25 mouse cellular contexts compared by ENCODE assay signal in genomic region chr5:33481318-33481685, GRCm38 (mm10). TPM values are rescaled to one million over a fixed set of nuclear protein-coding genes. Genes with fewer than 3 reads are reported as not detected.
A peak's percentile ranks its signal among the peaks of the same experiment; 100 is the strongest.
DNase-seq lines count a peak whose midpoint lies in the region; ATAC-seq lines count a peak whose summit lies in the region.
"Had no signal": no experiment of that assay in that cellular context is flagged by ENCODE, and none has a peak within 500 bp of the region (broad histone marks: within the 10 kb centered on the region; RNA-seq: fewer than 3 reads in every experiment).

No protein-coding gene starts in this region.

- 13% methylated on average over 7 of the region's 7 CpGs for WGBS in kidney, embryonic 14.5 days
- 54% methylated on average over 7 of the region's 7 CpGs for WGBS in hindbrain, embryonic 10.5 days
- 45% methylated on average over 7 of the region's 7 CpGs for WGBS in hindbrain, embryonic 16.5 days
- 61% methylated on average over 7 of the region's 7 CpGs for WGBS in midbrain, embryonic 14.5 days

- H3K27ac ChIP-seq in kidney, embryonic 14.5 days (ENCODE audit: low read depth, low read length): no peak overlapping the region
- H3K27ac ChIP-seq in hindbrain, embryonic 10.5 days: peak overlapping the region; percentile 57; the same call in 1 of the 2 replicates
- H3K27ac ChIP-seq in hindbrain, embryonic 16.5 days (ENCODE audit: low read depth, low read length): no peak overlapping the region
- no peak overlapping the region for H3K27ac ChIP-seq in midbrain, embryonic 14.5 days (replicated peaks; ENCODE audit: low read depth, low read length)
- H3K27ac ChIP-seq: heart, embryonic 13.5 days; kidney, postnatal 0 days; layer of hippocampus, adult 2 months; limb, embryonic 13.5 days; liver, embryonic 14.5 days had no signal

- no peaks in the 10 kb centered on the region for H3K36me3 ChIP-seq in kidney, embryonic 14.5 days (ENCODE audit: control insufficient read depth, insufficient read depth, low read length)
- no peaks in the 10 kb centered on the region for H3K36me3 ChIP-seq in hindbrain, embryonic 10.5 days
- no peaks in the 10 kb centered on the region for H3K36me3 ChIP-seq in hindbrain, embryonic 16.5 days (ENCODE audit: control insufficient read depth, insufficient read depth, low read length)
- no peaks in the 10 kb centered on the region for H3K36me3 ChIP-seq in midbrain, embryonic 14.5 days (ENCODE audit: control insufficient read depth, insufficient read depth, low read length)
- H3K36me3 ChIP-seq: heart, embryonic 13.5 days; limb, embryonic 13.5 days had no signal

- H3K9me3 ChIP-seq in kidney, embryonic 14.5 days (ENCODE audit: control insufficient read depth, low read length): no peaks in the 10 kb centered on the region
- H3K9me3 ChIP-seq in hindbrain, embryonic 10.5 days: no peaks in the 10 kb centered on the region
- no peaks in the 10 kb centered on the region for H3K9me3 ChIP-seq in hindbrain, embryonic 16.5 days (ENCODE audit: control insufficient read depth, low read length)
- no peaks in the 10 kb centered on the region for H3K9me3 ChIP-seq in midbrain, embryonic 14.5 days (ENCODE audit: control insufficient read depth, low read length)
- H3K9me3 ChIP-seq: heart, embryonic 13.5 days; limb, embryonic 13.5 days had no signal

- H3K4me2 ChIP-seq in kidney, embryonic 14.5 days (replicated peaks; ENCODE audit: low read depth, low read length): no peak overlapping the region
- H3K4me2 ChIP-seq in hindbrain, embryonic 16.5 days (ENCODE audit: low read length): no peak overlapping the region
- no peak overlapping the region for H3K4me2 ChIP-seq in midbrain, embryonic 14.5 days (ENCODE audit: low read length)
- H3K4me2 ChIP-seq: heart, embryonic 13.5 days; limb, embryonic 13.5 days had no signal

- no peak for DNase-seq in kidney, adult 9 months
- no peak for DNase-seq in hindbrain, embryonic 10.5 days (ENCODE audit: low spot score)
- no peak for DNase-seq in midbrain, embryonic 14.5 days
- DNase-seq in gastrocnemius, adult 8-10 months (ENCODE audit: low spot score in 2 of 2): no peak
- no peak for DNase-seq in urinary bladder, adult 2 months (ENCODE audit: low spot score)
- DNase-seq: adrenal gland, adult 2 months; cerebellum, adult 11-12 months; cerebellum, postnatal 36 days; heart, postnatal 4 days; thymus, adult 18-20 months had no signal

- H3K9ac ChIP-seq in kidney, embryonic 14.5 days (ENCODE audit: low read depth, low read length): no peak overlapping the region
- no peak overlapping the region for H3K9ac ChIP-seq in hindbrain, embryonic 16.5 days (ENCODE audit: low read depth, low read length)
- no peak overlapping the region for H3K9ac ChIP-seq in midbrain, embryonic 14.5 days (replicated peaks; ENCODE audit: low read length)
- H3K9ac ChIP-seq: heart, embryonic 13.5 days; limb, embryonic 13.5 days; liver, embryonic 14.5 days had no signal

- no peak overlapping the region for H3K4me3 ChIP-seq in kidney, embryonic 14.5 days (ENCODE audit: low read length)
- H3K4me3 ChIP-seq in hindbrain, embryonic 10.5 days: no peak overlapping the region
- H3K4me3 ChIP-seq in hindbrain, embryonic 16.5 days (ENCODE audit: low read length): no peak overlapping the region
- no peak overlapping the region for H3K4me3 ChIP-seq in midbrain, embryonic 14.5 days (replicated peaks; ENCODE audit: low read depth, low read length)
- H3K4me3 ChIP-seq: erythroblast, embryonic 14.5 days; heart, embryonic 13.5 days; layer of hippocampus, adult 2 months; limb, embryonic 13.5 days had no signal

- peaks cover 9% of the 10 kb centered on the region; the same call in 1 of the 2 replicates for H3K27me3 ChIP-seq in kidney, embryonic 14.5 days (ENCODE audit: control insufficient read depth, insufficient read depth, low read length)
- H3K27me3 ChIP-seq in hindbrain, embryonic 10.5 days (ENCODE audit: insufficient read depth, poor library complexity, severe bottlenecking): peaks cover 23% of the 10 kb centered on the region
- no peaks in the 10 kb centered on the region; the same call in 1 of the 2 replicates for H3K27me3 ChIP-seq in hindbrain, embryonic 16.5 days (replicated peaks; ENCODE audit: control insufficient read depth, insufficient read depth, low read length)
- 0 out of 2 replicates have a peak, but pooled peaks cover 1% of the 10 kb centered on the region for H3K27me3 ChIP-seq in midbrain, embryonic 14.5 days (ENCODE audit: control insufficient read depth, insufficient read depth, low read length)

- peak; percentile 54; the same call in 1 of the 2 replicates for ATAC-seq in kidney, embryonic 14.5 days (ENCODE audit: low FRiP score, low TSS enrichment)
- peak; percentile 22; the same call in 1 of the 2 replicates for ATAC-seq in hindbrain, embryonic 16.5 days
- ATAC-seq in midbrain, embryonic 14.5 days (ENCODE audit: low FRiP score, low TSS enrichment): 0 out of 2 replicates have a peak, but pooled peaks have one; percentile 31
- no peak for ATAC-seq in cerebellum, adult (ENCODE audit: insufficient number of reproducible peaks, low FRiP score, low TSS enrichment)

- H3K4me1 ChIP-seq in kidney, embryonic 14.5 days (ENCODE audit: control insufficient read depth, insufficient read depth, low read length): 0 out of 2 replicates have a peak, but pooled peaks cover 5% of the 10 kb centered on the region
- H3K4me1 ChIP-seq in hindbrain, embryonic 10.5 days (replicated peaks): peaks cover 37% of the 10 kb centered on the region
- no peaks in the 10 kb centered on the region; the same call in 1 of the 2 replicates for H3K4me1 ChIP-seq in hindbrain, embryonic 16.5 days (ENCODE audit: control insufficient read depth, insufficient read depth, low read depth, low read length)
- peaks cover 6% of the 10 kb centered on the region for H3K4me1 ChIP-seq in midbrain, embryonic 14.5 days (ENCODE audit: control insufficient read depth, insufficient read depth, low read length)
- H3K4me1 ChIP-seq: limb, embryonic 13.5 days had no signal

RNA-seq across cellular contexts. Expression of gene Nkx1-1, which starts 47.5 kb away (rescaled TPM):
- polyA plus RNA-seq in kidney, embryonic 14.5 days (2014; fragmentation: Nextera tagmentation; extraction: Ambion mirVana): not detected in 2 replicates
- 0.21 TPM in 1 of 2 replicates, not detected in the other for polyA plus RNA-seq in hindbrain, embryonic 10.5 days (2016; fragmentation: Nextera tagmentation; extraction: Ambion mirVana)
- polyA plus RNA-seq in hindbrain, embryonic 16.5 days (2015; fragmentation: Nextera tagmentation; extraction: Ambion mirVana): 0.47 TPM in 1 of 2 replicates, not detected in the other
- 0.49 and 0.70 TPM in 2 replicates for polyA plus RNA-seq in midbrain, embryonic 14.5 days (2014; fragmentation: Nextera tagmentation; extraction: Ambion mirVana)
- total RNA-seq in gastrocnemius, adult 8-10 months (2022): not detected
- polyA plus RNA-seq in urinary bladder, adult 2 months (2012; rRNA removed): not detected in 2 replicates
- total RNA-seq: adrenal gland, adult 2 months; CH12.LX; granulocyte monocyte progenitor cell, adult 5-6 weeks; heart, postnatal 4 days; layer of hippocampus, adult 2 months; left cerebral cortex, adult 18-20 months; megakaryocyte-erythroid progenitor cell, adult 5-6 weeks had no signal
- polyA plus RNA-seq: adrenal gland, adult 2 months; erythroblast, embryonic 14.5 days; forebrain, embryonic 16.5 days; heart, embryonic 13.5 days; kidney, postnatal 0 days; limb, embryonic 13.5 days; liver, embryonic 14.5 days; lung, embryonic 16.5 days had no signal
